Mouse (Mus musculus) kidney, postnatal 25 days (tissue): ENCODE data around the gene Pla2g2f.

Experiments used
- DNase-seq, 2 experiments: peaks; one replicate each; pipeline ENCODE4 v3.0.0; 2021; ENCODE audit warnings: mixed read lengths in 2 of 2

Gene Pla2g2f

GRCm38 (mm10) chr4:138757416-138757815 lies at the start of gene Pla2g2f:
Gene Pla2g2f (minus strand): TSS chr4:138757626.
- no peak for DNase-seq

GRCm38 (mm10) chr4:138806920-138807541 lies 49.6 kb upstream of the Pla2g2f start:
- peak; percentile 16 to 47 for DNase-seq

- no peak for DNase-seq
These were observed 48.7 kb upstream of the Pla2g2f start for GRCm38 (mm10) chr4:138806160-138806559.

- no peak for DNase-seq
These were observed 47.8 kb upstream of the Pla2g2f start for GRCm38 (mm10) chr4:138805248-138805647.

- DNase-seq = no peak
These were observed 45.5 kb upstream of the Pla2g2f start for GRCm38 (mm10) chr4:138802917-138803316.

- DNase-seq = no peak
These were observed 44.2 kb upstream of the Pla2g2f start for GRCm38 (mm10) chr4:138801631-138802030.

GRCm38 (mm10) chr4:138800134-138800744 lies 42.8 kb upstream of the Pla2g2f start:
- DNase-seq = peak; percentile 84 to 88

GRCm38 (mm10) chr4:138797217-138797570 lies 39.8 kb upstream of the Pla2g2f start:
- no peak for DNase-seq

- DNase-seq = no peak
These were observed 39.2 kb upstream of the Pla2g2f start for GRCm38 (mm10) chr4:138796513-138797216.

GRCm38 (mm10) chr4:138794344-138794743 lies 36.9 kb upstream of the Pla2g2f start:
- no peak for DNase-seq

- DNase-seq = peak; percentile 61 to 72
These were observed 35.9 kb upstream of the Pla2g2f start for GRCm38 (mm10) chr4:138793276-138793675.

GRCm38 (mm10) chr4:138792599-138792998 lies 35.2 kb upstream of the Pla2g2f start:
- peak; percentile 51 to 68 for DNase-seq

GRCm38 (mm10) chr4:138791452-138791851 lies 34.0 kb upstream of the Pla2g2f start:
- peak; percentile 38 to 53 for DNase-seq

- no peak for DNase-seq
These were observed 31.0 kb upstream of the Pla2g2f start for GRCm38 (mm10) chr4:138788381-138788780.

GRCm38 (mm10) chr4:138786141-138786540 lies 28.7 kb upstream of the Pla2g2f start:
- peak in 1 of 2 experiments; percentile 49 for DNase-seq

- no peak for DNase-seq
These were observed 28.3 kb upstream of the Pla2g2f start for GRCm38 (mm10) chr4:138785721-138786120.

- DNase-seq = no peak
These were observed 24.7 kb upstream of the Pla2g2f start for GRCm38 (mm10) chr4:138782098-138782497.

GRCm38 (mm10) chr4:138780300-138780699 lies 22.9 kb upstream of the Pla2g2f start:
- DNase-seq = no peak

GRCm38 (mm10) chr4:138777417-138778407 lies 20.3 kb upstream of the Pla2g2f start:
- no peak for DNase-seq

GRCm38 (mm10) chr4:138775435-138775834 lies 18.0 kb upstream of the Pla2g2f start, which contains the start of gene Pla2g2d:
Gene Pla2g2d (plus strand): TSS chr4:138775735.
- DNase-seq = no peak

- no peak for DNase-seq
These were observed 15.0 kb upstream of the Pla2g2f start for GRCm38 (mm10) chr4:138772386-138772785.

- peak in 1 of 2 experiments; percentile 15 for DNase-seq
These were observed 14.5 kb upstream of the Pla2g2f start for GRCm38 (mm10) chr4:138771970-138772369.

GRCm38 (mm10) chr4:138762266-138762665 lies 4.8 kb upstream of the Pla2g2f start:
- DNase-seq = no peak
